In genomic region chr2:59838825-59839224, GRCm38 (mm10) we compare ENCODE assay signal across 13 mouse cellular contexts. TPM values are rescaled to one million over a fixed set of nuclear protein-coding genes. Genes with fewer than 3 reads are reported as not detected.
A peak's percentile ranks its signal among the peaks of the same experiment; 100 is the strongest.
DNase-seq lines count a peak whose midpoint lies in the region; ATAC-seq lines count a peak whose summit lies in the region.
"Had no signal": no experiment of that assay in that cellular context is flagged by ENCODE, and none has a peak within 500 bp of the region (broad histone marks: within the 10 kb centered on the region; RNA-seq: fewer than 3 reads in every experiment).

No protein-coding gene starts in this region.

- H3K27ac ChIP-seq in heart, embryonic 11.5 days (ENCODE audit: low read depth, low read length), result no peak overlapping the region
- H3K27ac ChIP-seq in embryonic facial prominence, embryonic 15.5 days (replicated peaks), result 0 out of 2 replicates have a peak overlapping the region, but pooled peaks have one; percentile 11
- H3K27ac ChIP-seq: liver, embryonic 15.5 days had no signal

- no peaks in the 10 kb centered on the region for H3K27me3 ChIP-seq in heart, embryonic 11.5 days (ENCODE audit: control insufficient read depth, insufficient read depth, low read length)
- no peaks in the 10 kb centered on the region for H3K27me3 ChIP-seq in embryonic facial prominence, embryonic 15.5 days
- H3K27me3 ChIP-seq: CH12.LX; liver, embryonic 15.5 days had no signal

- DNase-seq in heart, adult 8-10 months (ENCODE audit: low spot score), result peak; percentile 68
- DNase-seq in adrenal gland, adult 8-10 months, result peak; percentile 26
- peak; percentile 69 to 87 for DNase-seq in kidney, postnatal 25 days
- no peak for DNase-seq in spleen, postnatal 36 days (ENCODE audit: low spot score in 2 of 2)
- DNase-seq: cerebellum, adult 11 months; right cerebral cortex, postnatal 25 days; thymus, adult 2 months had no signal

- no peaks in the 10 kb centered on the region for H3K9me3 ChIP-seq in heart, embryonic 11.5 days (replicated peaks; ENCODE audit: control insufficient read depth, low read length)
- H3K9me3 ChIP-seq in embryonic facial prominence, embryonic 15.5 days (replicated peaks), result no peaks in the 10 kb centered on the region
- H3K9me3 ChIP-seq: liver, embryonic 15.5 days had no signal

- no peak for ATAC-seq in heart, embryonic 11.5 days (replicated peaks; ENCODE audit: insufficient number of reproducible peaks, low FRiP score, low TSS enrichment)
- ATAC-seq in embryonic facial prominence, embryonic 15.5 days (ENCODE audit: insufficient number of reproducible peaks, low FRiP score, low TSS enrichment, low read depth), result no peak
- no peak for ATAC-seq in megakaryocyte, adult 5-6 weeks (ENCODE audit: poor library complexity, severe bottlenecking)
- ATAC-seq: forebrain, embryonic 16.5 days had no signal

- WGBS in heart, embryonic 11.5 days (ENCODE audit: insufficient replicate concordance), result 75% methylated on average over 8 of the region's 8 CpGs
- WGBS in embryonic facial prominence, embryonic 15.5 days, result 88% methylated on average over 8 of the region's 8 CpGs

- peaks cover 23% of the 10 kb centered on the region for H3K4me1 ChIP-seq in heart, embryonic 11.5 days (ENCODE audit: control insufficient read depth, insufficient read depth, low read length)
- H3K4me1 ChIP-seq in embryonic facial prominence, embryonic 15.5 days, result peaks cover 26% of the 10 kb centered on the region

- H3K4me3 ChIP-seq in heart, embryonic 11.5 days (ENCODE audit: low read depth, low read length), result no peak overlapping the region
- no peak overlapping the region for H3K4me3 ChIP-seq in embryonic facial prominence, embryonic 15.5 days (replicated peaks)
- H3K4me3 ChIP-seq: liver, embryonic 15.5 days had no signal

- peaks cover 44% of the 10 kb centered on the region for H3K36me3 ChIP-seq in heart, embryonic 11.5 days (ENCODE audit: control insufficient read depth, insufficient read depth, low read length)
- H3K36me3 ChIP-seq in embryonic facial prominence, embryonic 15.5 days, result peaks cover 74% of the 10 kb centered on the region

- H3K9ac ChIP-seq in heart, embryonic 11.5 days (ENCODE audit: low read depth, low read length), result no peak overlapping the region
- H3K9ac ChIP-seq in embryonic facial prominence, embryonic 15.5 days, result no peak overlapping the region
- H3K9ac ChIP-seq: liver, embryonic 15.5 days had no signal

- no peak overlapping the region for H3K4me2 ChIP-seq in heart, embryonic 11.5 days
- H3K4me2 ChIP-seq in embryonic facial prominence, embryonic 15.5 days (replicated peaks), result no peak overlapping the region
- H3K4me2 ChIP-seq: liver, embryonic 15.5 days had no signal

RNA-seq across cellular contexts. Expression of gene Wdsub1, which starts 43.6 kb away (rescaled TPM):
- total RNA-seq in heart, adult 8-10 months (2022), result 10 to 100 TPM; 20.4 to 25.5 (median 23.9) TPM
- 44.5 and 53.8 TPM in 2 replicates for polyA plus RNA-seq in heart, embryonic 11.5 days (2014; fragmentation: Nextera tagmentation; extraction: Ambion mirVana)
- total RNA-seq in adrenal gland, adult 8-10 months (2022), result 10 to 100 TPM; 17.4 to 36.0 (median 20.6) TPM
- polyA plus RNA-seq in embryonic facial prominence, embryonic 15.5 days (2015; fragmentation: Nextera tagmentation; extraction: Ambion mirVana), result 42.3 and 49.6 TPM in 2 replicates
- 11.6 and 14.3 TPM in 2 replicates for total RNA-seq in megakaryocyte, adult 5-6 weeks (2015)
- total RNA-seq in megakaryocyte, adult 5-6 weeks (2017), result 21.3 and 31.0 TPM in 2 replicates

Comparison
In these comparisons a context has a peak if more than half of its experiments do, and no peak if none do; other contexts are left out.
1. DNase-seq: peak in heart, adult 8-10 months (single experiment), adrenal gland, adult 8-10 months (single experiment) and kidney, postnatal 25 days (2 of 2); none in spleen, postnatal 36 days (0 of 2).